Mouse (Mus musculus): ENCODE data around the gene Best3.

The Best3 gene

DNA sequence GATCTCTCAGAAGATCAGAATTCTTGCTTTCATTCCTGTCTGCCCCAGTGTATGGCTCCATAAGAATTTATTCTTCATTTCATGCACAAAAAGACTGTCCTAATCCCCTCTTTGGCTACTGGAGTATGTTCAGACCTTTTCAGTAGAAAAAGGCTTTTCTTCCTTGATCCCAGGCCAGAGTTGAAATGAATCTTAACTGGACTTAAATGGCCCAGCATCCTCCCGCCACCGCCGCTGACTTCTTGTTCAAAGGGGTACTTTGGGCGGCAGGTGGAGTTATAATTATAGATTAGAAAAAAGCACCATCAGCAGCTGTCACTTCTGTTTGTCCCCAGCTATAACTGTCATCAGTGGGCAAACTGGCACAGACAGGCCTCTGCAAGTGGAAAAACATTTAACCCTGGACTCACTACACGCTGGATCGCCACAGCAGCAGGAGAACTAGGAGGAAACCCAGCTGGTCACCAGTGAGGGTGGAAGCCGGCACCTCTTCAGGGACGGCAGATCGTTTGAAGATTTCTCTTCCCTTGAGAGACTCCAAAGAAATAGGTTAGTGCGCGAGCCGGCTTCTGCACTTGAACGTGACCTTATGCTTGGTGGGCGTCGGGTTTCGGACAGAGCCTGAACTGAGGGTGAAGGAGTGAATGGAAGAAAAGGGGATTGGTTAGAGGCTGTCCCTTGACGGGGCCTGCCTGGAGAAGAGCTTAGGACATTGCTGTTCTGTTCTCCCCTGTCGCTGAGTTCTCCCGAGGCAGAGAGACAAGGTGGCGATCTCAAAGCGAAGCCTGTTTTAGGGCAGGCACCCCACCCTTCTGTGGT lies at the start of gene Best3:
Gene Best3 (plus strand): TSS at position 51 of the 819 bp plus-strand sequence.
- DNase-seq (ENCODE audit: low spot score), result no peak

DNA sequence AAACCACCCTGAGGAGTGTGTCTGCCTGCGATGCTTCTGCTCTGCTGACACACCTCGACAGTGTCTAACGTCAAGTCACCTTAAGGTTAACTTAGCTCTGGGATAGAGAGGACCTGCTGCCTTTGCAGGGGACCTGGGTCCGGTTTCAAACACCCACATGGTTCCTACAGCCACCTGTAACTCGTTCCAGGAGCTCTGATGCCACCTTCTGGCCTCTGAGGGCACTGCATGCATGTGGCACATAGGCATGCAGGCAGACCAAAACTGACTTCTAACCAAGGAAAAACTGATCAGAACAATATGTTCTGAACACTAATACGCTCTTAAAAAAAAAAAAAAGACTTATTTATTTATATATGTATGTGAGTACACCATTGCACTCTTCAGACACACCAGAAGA lies 43.1 kb upstream of the Best3 start:
- no peak for DNase-seq (ENCODE audit: low spot score)

DNA sequence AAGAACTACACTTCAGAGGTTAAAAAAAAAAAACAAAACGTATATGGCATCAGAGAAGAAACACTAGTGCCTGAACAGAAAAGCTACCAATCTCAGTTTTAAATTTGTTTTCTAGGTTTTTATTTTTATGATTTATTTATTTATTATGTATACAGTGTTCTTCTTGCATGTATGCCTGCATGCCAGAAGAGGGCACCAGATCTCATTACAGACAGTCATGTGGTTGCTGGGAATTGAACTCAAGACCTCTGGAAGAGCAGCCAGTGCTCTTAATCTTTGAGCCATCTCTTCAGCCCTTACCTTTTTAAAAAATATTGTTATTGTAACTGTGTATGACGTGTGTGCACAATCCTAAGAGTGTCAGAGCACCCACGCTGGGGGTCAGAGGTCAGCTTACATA lies 42.0 kb upstream of the Best3 start:
- no peak for DNase-seq (ENCODE audit: low spot score)

DNA sequence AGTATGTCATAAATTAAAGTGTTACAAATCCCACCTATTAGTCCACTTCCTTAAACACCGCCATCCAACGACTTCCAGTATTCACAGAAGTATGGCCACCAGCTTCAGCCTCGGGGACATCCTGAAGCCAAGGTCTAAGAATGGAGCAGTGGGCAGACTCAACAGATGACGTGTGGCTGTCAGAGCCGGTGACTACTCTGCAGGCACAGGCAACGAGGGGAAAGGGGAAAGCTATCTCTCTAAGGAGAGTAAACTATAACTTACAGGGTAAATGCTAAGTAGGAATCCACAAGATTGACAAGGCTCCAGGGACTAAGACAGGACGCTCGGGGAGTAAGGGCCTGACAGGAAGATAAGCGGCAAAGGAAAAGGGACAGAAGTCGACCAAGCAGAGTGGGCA lies 41.2 kb upstream of the Best3 start:
- no peak for DNase-seq (ENCODE audit: low spot score)

DNA sequence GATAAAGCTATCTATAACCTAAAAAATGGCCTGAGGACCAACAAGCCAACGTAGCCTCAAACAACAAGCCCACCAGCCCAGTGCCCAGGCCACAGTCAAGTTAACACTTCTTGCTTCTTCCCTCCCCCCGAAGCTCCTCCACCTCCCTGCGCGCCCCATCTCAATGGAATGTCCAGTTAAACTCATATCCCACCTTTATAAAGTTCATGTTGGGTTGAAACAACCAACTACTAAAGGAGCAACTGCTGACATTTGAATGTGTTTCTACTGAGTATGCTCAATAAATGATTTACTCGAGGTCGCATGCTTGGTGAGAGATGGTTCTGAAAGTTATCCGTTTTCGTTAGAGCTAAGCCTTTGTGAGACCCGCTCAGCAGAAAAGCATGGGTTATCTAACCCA lies 37.7 kb upstream of the Best3 start:
- no peak for DNase-seq (ENCODE audit: low spot score)

DNA sequence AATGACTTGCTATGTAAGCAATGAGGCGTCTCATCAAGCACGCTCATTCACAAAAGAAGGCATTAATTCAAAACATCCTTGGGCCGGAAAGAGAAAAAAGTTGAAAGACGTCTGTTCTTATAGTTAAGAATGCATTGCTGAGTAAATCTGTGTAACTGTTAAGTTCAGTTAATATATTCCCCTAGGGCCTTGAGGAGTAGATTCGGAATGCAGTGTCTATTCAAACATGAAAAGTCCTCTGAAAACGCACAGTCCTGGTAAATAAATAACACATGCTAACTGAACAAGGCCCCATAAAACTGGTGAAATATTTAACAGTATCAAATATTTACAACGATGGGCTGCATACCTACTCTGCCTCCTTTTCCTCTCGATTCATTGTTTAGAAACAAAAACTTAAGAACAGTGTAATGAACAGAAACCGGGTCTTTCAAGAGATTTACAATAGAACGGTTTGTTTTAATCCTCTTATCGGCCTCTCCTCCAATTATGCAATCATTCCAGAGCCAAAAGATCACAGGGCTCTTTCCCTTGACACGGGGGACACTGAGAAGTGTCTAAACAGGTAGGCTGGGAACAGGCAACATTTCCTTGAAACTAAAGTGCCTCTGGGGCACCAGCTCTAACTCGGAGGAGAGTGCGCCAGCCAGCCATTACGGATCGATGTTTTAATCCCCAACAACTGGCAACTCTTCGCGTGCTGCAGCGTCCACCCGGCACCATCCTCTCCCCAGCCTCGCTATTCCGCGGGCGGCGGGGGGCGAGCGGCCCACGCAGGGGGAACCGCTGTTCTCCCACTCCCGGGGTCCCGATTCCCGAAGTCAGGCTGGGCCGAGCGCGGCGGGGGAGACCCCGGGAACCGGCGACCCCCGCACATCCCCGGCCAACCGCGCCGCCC lies 36.8 kb upstream of the Best3 start:
- no peak for DNase-seq (ENCODE audit: low spot score)

DNA sequence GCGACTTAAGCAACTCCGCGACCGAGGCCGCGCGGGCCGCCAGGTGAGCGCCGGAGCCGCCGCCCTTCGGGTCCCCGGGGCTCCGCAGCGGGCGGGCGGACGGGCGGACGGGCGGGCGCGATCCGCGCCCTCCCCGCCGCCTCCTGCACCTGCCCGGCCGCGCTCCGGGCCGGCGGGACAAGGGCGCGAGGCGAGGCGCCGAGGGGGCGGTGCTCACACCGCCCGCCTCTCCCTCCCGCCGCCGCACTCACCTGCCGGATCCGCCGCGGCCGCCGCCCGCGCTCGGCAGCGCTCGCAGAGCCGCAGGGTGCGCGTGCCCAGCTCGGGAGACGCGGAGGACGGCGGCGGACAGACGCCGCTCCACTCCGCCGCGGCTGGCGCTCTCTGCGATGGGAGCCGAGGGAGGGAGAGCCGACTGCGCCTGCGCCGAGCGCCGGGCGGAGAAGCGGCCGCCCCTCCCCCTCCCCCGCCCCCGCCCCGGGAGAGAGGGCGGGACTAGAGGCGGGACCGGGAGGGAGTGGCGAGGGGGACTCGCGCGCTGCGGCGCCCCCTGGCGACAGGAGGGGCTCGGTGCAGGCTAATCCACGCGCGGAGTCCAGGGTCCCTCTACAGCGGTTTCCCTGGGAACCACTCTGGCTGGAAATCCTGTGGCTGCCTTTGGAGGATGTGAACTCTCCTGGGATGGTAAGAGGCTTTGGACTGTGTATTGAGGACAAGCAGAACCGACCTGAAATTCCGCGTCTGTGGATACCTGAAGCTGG lies 35.9 kb upstream of the Best3 start, which contains the start of gene Rab3ip:
Gene Rab3ip (minus strand): TSS at position 761 of the 761 bp plus-strand sequence.
- peak; percentile 93 for DNase-seq (ENCODE audit: low spot score)

DNA sequence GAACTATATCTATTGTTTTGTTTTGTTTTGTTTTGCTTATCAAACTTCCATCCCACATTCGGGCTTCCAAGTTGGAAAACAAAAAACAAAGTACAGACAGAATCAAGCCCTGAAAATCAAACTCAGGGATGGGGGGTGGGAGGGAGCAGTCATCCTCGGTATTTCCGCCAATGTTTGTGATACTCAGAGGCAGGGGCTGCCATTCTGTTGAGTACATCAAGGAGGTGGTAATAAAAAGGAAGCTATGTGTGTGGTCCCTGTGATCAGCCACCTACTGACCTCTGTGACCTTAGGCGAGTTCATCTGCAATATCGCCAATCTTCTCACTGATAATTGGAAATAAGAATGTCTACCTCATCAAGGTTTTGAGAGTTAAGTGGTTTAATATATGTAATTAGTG lies 35.2 kb upstream of the Best3 start:
- DNase-seq (ENCODE audit: low spot score), result no peak

DNA sequence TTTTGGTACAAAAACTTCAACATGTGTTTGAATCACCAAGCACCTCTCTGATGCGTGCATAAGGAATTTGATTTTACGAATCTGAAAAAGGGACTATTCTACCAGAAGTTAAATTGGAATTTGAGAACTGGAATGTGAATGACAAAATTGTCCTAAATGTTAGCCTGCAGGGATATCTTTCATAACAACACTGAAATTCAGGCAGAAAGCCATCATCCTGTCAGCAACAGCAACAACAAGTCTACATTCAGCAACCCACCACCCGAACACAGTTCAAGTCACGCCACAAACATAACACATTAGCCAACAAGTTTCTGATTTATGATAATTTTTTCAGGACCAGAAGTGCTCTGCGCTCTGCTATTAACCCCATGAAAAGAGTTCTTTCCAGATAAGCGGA lies 30.9 kb upstream of the Best3 start:
- no peak for DNase-seq (ENCODE audit: low spot score)

DNA sequence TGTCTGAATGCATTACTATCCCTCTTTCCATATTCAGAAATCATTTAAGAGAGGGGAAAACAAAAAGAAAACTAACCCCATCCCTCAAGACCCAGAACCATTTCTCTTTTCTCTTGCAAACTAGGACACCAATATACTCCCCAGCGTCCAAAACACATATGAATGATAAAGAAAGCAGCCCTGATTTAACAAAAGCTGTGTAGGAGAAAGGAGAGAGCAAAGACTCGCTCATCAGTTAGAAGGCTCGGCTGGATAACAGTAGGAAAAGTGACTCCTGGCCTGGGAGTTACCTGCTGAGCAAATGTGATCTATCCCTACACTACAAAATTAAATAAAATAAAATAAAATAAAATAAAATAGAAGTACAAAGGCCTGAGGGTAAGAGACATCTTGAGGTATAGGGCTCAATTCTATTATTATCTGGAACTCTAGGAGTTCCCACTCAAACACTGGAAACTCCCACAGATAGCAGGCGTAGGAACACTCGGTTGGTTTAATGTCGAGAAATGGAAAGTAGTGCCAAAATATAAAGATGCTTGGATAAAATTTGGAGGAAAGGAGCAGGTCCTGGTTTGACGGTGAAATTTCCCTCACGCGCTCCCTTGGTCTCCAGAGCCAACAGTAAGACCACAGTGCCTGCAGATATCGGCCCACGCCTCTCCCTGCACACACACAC lies 29.5 kb upstream of the Best3 start:
- no peak for DNase-seq (ENCODE audit: low spot score)

DNA sequence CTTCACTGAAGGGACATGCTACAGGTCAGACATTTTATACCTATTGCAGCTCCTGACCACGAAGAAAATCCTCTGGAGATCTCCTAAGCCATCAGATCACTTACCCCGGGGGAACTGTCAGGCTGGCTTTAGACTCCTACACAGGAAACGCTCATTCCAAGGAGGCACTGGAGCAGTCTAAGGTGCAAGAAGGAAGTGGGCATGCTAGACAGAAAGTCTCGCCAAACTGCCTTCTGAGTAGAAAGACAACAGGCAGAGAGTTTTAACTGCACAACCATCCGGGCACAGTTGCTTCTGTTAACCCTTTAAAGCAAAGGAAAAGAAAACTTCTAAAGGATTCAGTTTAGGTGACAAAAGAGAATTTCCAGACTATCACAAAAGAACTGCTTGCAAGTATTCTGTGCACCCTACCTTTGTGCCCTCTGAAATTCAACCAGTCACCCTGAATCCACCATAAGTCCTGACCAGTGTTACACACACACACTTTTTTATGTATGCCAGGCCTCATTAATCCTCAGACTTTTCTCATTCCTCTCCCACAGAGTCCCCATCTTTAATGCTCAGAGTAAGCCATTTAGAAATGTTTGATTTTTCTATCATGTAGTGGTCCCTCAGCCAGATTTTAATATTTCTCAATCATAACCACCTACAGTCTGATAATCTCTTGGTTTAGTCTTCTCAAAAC lies 28.1 kb upstream of the Best3 start:
- no peak for DNase-seq (ENCODE audit: low spot score)

DNA sequence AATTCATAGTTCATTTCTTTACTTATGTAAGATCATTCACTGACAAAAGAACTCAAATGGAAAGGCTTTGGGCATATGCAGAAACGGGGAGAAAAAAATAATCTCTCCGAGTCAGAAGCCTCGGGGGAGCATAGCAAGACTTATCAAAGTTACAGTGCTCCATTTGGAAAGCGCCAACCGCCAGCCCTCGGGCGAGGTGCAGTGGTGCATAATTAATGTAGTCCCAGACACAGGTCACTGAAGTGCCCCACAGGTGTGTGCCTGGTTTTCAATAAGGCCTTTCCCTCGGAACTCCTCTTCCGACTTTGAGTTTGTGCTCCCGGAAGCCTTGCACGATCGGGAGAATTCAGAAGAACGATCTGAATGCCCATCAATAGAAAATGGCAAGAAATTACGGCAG lies 24.0 kb upstream of the Best3 start:
- no peak for DNase-seq (ENCODE audit: low spot score)

DNA sequence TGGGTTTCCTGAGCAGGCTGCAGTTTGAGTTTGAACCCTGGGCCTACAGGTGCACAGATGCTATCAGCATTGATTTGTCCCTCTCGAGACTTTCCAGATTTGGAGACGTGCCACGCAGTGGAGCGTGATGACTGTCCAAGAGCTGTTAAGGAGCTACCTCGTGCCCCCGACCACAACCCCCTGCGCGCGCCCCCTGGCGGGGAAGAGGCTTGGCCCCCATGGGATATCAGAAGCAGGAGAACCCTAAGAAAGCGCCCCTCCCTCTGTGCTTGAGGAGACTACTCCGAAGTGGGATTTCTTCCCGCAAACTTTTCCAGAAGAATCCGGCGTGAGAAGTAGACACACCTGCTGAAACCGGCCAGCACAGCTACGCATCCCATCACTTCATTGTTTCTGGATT lies 23.3 kb upstream of the Best3 start:
- no peak for DNase-seq (ENCODE audit: low spot score)

DNA sequence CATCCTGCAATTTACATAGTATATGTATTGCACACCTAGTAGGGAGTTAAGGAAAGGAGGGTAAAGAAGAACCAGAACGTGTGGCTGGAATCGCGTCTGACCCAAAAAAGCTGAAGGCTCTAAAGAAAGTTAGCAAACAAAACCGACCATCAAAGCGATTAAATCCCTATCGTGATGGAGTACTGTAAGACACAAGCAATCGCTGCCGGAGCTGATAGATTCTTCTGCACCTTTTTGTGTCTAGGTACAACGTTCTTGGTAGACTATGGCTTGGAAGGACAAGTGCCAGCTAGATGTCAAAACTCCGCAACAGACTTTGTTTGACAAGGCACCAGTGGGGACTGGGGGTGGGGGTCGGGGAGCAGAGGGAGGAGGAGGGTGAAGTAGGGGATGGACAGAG lies 22.0 kb upstream of the Best3 start:
- DNase-seq (ENCODE audit: low spot score), result no peak

DNA sequence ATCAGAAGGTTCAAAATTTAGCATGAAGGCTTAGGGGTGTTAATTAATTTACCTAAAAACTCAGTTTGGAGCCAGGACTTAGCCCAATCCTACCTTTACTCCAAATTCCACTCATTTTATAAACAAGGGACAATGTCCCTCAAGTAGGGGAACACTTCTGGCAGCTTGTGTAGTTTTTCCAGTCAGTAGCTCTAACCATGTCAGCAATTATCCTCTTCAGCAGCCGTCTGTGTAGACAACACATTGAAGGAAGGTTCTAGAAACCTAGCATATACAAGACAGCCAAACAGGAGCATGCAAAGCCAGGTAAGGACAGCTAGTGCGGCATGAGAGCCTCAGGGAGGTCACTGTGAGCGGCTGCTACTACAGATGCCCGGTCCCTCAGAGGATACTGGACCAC lies 21.5 kb upstream of the Best3 start:
- no peak for DNase-seq (ENCODE audit: low spot score)

DNA sequence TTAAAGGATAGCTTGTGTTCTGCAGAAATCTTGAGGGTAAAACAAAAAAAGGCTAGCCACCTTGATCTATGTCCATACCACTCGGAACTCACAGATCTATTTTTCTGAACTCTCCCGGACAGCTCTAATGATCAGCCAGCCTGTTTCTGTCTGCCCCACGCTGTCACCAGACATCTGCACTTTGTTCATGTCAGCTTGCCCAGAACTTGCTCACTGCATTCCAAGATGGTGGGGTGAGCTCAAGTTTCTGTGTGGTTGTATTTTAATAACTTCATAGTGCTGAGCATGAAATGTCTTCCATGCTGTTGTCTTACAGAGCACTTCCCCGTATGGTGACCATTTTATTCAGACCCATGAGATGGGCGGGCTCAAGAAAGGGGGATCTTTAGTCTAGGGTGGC lies 20.8 kb upstream of the Best3 start:
- DNase-seq (ENCODE audit: low spot score), result no peak

DNA sequence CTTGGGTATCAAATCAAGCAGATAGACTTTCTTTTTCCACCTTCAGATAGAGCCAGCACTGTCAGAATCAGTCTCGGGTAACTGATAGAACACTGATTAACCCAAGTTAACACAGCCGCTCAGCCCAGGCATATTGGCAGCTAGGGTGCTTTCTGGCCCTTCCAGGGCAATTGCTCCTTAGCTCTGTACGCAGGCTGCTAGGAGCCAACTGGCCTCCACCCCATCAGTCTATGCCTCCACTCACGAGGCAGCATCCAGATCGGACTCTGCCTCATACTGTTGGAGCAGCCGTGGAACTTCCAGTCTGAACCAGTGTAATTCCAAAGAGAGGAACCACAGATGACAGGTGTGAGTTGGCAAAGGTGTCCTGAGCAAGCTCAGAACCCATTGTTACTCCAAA lies 20.0 kb upstream of the Best3 start:
- DNase-seq (ENCODE audit: low spot score), result no peak

DNA sequence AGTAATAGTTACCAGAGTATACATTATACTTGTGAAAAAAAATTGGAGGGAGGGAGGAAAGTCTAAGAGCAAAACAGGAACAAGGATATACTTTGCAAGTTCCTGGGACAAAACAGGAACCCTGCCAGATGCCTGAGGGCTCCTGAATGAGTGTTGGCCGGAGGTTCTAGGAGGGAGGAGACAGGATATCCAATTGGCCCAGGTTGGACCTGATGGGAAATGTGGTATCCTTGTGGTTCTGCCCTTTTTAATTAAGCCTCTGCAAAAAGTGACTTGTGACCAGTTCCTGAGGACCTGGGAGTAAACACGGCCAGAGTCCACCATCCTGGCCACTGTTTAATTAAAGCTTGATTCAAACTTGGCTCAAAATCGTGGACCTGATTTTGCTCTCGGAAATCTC lies 17.4 kb upstream of the Best3 start:
- no peak for DNase-seq (ENCODE audit: low spot score)

DNA sequence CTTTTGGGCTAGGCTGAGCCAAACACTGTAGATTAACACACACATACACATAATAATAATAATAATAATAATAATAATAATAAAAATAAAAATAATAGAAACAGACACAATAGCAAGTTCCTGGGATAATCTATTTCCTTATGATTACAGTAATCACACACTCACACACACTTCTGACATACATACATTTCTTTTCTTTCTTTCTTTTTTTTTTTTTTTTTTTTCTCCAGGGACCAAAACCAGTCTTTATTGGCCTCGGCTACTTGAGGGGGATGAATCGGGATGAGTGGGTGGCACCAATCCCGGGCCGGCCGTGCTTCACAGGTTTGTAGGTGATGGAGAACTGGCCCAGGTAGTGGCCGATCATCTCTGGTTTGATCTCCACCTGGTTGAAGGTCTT lies 13.6 kb upstream of the Best3 start, which contains the start of gene Gm10271:
Gene Gm10271 (minus strand): TSS at position 101 of the 400 bp plus-strand sequence.
- no peak for DNase-seq (ENCODE audit: low spot score)

DNA sequence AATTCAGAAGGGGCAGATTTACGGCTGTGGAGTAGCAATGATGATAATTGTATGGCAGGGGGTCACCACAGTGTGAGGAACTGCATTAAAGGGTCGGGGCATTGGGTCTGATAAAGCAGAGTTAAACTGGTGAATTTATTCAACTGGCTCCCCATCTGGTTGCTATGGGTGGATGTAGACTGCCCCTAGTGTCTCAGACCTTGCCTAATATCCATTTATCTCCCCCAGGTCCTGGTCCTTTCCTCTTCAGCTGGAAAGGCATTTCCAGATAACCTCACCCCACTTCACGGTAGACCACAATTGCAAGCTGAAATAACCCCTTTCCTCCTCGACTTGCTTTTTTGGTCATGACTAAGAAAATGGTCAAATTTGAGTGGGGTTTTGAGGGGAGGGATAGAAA lies 8.7 kb upstream of the Best3 start:
- DNase-seq (ENCODE audit: low spot score), result no peak

DNA sequence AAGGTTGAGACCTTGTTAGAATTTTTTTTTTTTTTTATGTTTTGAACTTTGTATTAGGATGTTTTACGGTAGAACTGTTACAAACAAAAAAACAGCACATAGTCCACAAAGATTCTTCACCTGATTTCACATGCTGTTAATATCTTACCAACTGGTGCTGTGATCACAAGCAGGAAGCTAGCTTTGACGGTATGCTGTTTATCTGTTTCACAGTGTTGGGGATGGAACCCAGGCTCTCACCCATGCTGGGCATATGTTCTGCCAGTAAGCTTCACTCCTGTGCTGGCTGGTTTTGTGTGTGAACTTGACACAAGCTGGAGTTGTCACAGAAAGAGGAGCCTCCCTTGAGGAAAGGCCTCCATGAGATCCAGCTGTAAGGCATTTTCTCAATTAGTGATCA lies 8.3 kb upstream of the Best3 start:
- DNase-seq (ENCODE audit: low spot score), result no peak

All from ovary, postnatal 14 days (tissue).